Mouse (Mus musculus) stomach, postnatal 0 days (tissue): ENCODE data around the gene Ifi27l2a. TPM values are rescaled to one million over a fixed set of nuclear protein-coding genes. Genes with fewer than 3 reads are reported as not detected.
"Not testable (repeated sequence)": the region's sequence is repeated elsewhere in the genome, so short reads cannot be mapped to it uniquely, and the experiment has no call there.

Experiments
- ATAC-seq: fragments of 200-750 bp; cut with Nextera tagmentation; 2 replicates; pipeline ENCODE4 v1.8.0; 2017; ENCODE audit not compliant: low FRiP score, low TSS enrichment
- DNase-seq: peaks from one replicate; pipeline ENCODE4 v3.0.0-alpha.2; 2016; ENCODE audit warnings: low spot score
- H3K27ac ChIP-seq: fragments of 300-500 bp; sonication (generic); replicated peaks from 2 replicates; pipeline ENCODE4 v1.5.1; 2014; ENCODE audit warnings: mild to moderate bottlenecking, control low read depth
- H3K27me3 ChIP-seq: fragments of 300-500 bp; sonication (generic); 2 replicates; pipeline ENCODE4 v1.6.1; 2014; ENCODE audit warnings: low read length; ENCODE audit not compliant: control insufficient read depth, insufficient read depth
- H3K36me3 ChIP-seq: fragments of 300-500 bp; sonication (generic); 2 replicates; pipeline ENCODE4 v1.6.1; 2014; ENCODE audit warnings: low read length, mixed read lengths; ENCODE audit not compliant: control insufficient read depth, insufficient read depth
- H3K4me1 ChIP-seq: fragments of 300-500 bp; sonication (generic); replicated peaks from 2 replicates; pipeline ENCODE4 v1.6.1; 2014; ENCODE audit warnings: antibody characterized with exemption; ENCODE audit not compliant: control insufficient read depth, insufficient read depth
- H3K4me2 ChIP-seq: fragments of 300-500 bp; sonication (generic); replicated peaks from 2 replicates; pipeline ENCODE4 v1.6.1; 2014; ENCODE audit warnings: low read depth, mild to moderate bottlenecking, control low read depth, moderate library complexity
- H3K4me3 ChIP-seq: fragments of 300-500 bp; sonication (generic); 2 replicates; pipeline ENCODE4 v1.5.1; 2014; ENCODE audit warnings: low read depth, low read length, control low read depth
- H3K9ac ChIP-seq: fragments of 300-500 bp; sonication (generic); 2 replicates; pipeline ENCODE4 v1.6.1; 2014; ENCODE audit warnings: mild to moderate bottlenecking, low read length, control low read depth, mixed read lengths
- H3K9me3 ChIP-seq: fragments of 300-500 bp; sonication (generic); 2 replicates; pipeline ENCODE4 v1.6.1; 2016; ENCODE audit warnings: low read length; ENCODE audit not compliant: control insufficient read depth
- CTCF ChIP-seq: IDR thresholded peaks from 2 replicates; pipeline ENCODE4 v1.5.1; 2016; ENCODE audit warnings: antibody characterized with exemption, low read depth, mild to moderate bottlenecking, moderate library complexity
- EP300 ChIP-seq: optimal IDR thresholded peaks from 2 replicates; pipeline ENCODE3; 2016; ENCODE audit warnings: antibody characterized with exemption
- WGBS: fragments of 180-500 bp; shearing (Covaris S2); extraction: QIAGEN DNeasy Blood & Tissue Kit; methylation state at CpG from one replicate; pipeline ENCODE4 v1.1.7; 2014; 5-methylcytosine and 5-hydroxymethylcytosine counted together
- polyA plus RNA-seq: library from polyadenylated mRNA; unstranded; fragments of >200 nt; fragmentation: Nextera tagmentation; extraction: Ambion mirVana; gene quantifications from 2 replicates; pipeline ENCODE4 v1.2.1, GENCODE M21; 2015

The Ifi27l2a gene
- 85.4 and 110 TPM in 2 replicates for polyA plus RNA-seq

- 40% methylated on average over 3 of the region's 3 CpGs for WGBS
- no peak for DNase-seq
Measured at GRCm38 (mm10) chr12:103443524-103443923, at the start of gene Ifi27l2a. TSS of gene Ifi27l2a (minus strand) at chr12:103443680.

GRCm38 (mm10) chr12:103492767-103493166, 49.3 kb upstream of the Ifi27l2a start:
- Histone ChIP-seq H3K9me3 (no peaks in the 10 kb centered on the region), H3K27ac (no peak overlapping the region), H3K9ac (no peak overlapping the region), H3K4me3 (no peak overlapping the region), H3K27me3 (no peaks in the 10 kb centered on the region), H3K4me1 (no peaks in the 10 kb centered on the region), H3K4me2 (no peak overlapping the region), H3K36me3 (no peaks in the 10 kb centered on the region)
- peak; percentile 49 for ATAC-seq
- 32% methylated on average over 5 of the region's 5 CpGs for WGBS
- peak; percentile 73 for DNase-seq
- TF ChIP-seq CTCF (peak; percentile 99), EP300 (no peak)

More at GRCm38 (mm10) chr12:103443524-103443923, at the start of gene Ifi27l2a:
- peak within 1 kb of the TSS; percentile 23 for H3K4me2 ChIP-seq
- H3K9me3 ChIP-seq: no peaks in the 10 kb centered on the region
- no peaks in the 10 kb centered on the region for H3K36me3 ChIP-seq
- peak within 1 kb of the TSS; percentile 31 for H3K9ac ChIP-seq
- TF ChIP-seq CTCF (no peak), EP300 (no peak)
- no peaks in the 10 kb centered on the region for H3K4me1 ChIP-seq
- peak within 1 kb of the TSS; percentile 17 for H3K4me3 ChIP-seq
- peak; percentile 35; the same call in 1 of the 2 replicates for ATAC-seq
- no peaks in the 10 kb centered on the region for H3K27me3 ChIP-seq
- no peak within 1 kb of the TSS for H3K27ac ChIP-seq

GRCm38 (mm10) chr12:103491091-103491730, 47.7 kb upstream of the Ifi27l2a start:
- Histone ChIP-seq H3K9ac (no peak overlapping the region), H3K27me3 (no peaks in the 10 kb centered on the region), H3K9me3 (no peaks in the 10 kb centered on the region), H3K27ac (no peak overlapping the region), H3K4me2 (no peak overlapping the region), H3K4me3 (no peak overlapping the region), H3K4me1 (no peaks in the 10 kb centered on the region), H3K36me3 (no peaks in the 10 kb centered on the region)
- no peak for ATAC-seq
- DNase-seq: no peak
- 66% methylated on average over 3 of the region's 3 CpGs for WGBS
- TF ChIP-seq CTCF: no peak

- no peaks in the 10 kb centered on the region for H3K9me3 ChIP-seq
- no peaks in the 10 kb centered on the region for H3K36me3 ChIP-seq
- no peaks in the 10 kb centered on the region for H3K27me3 ChIP-seq
- no peak for TF ChIP-seq EP300
- no peak for TF ChIP-seq CTCF
- H3K9ac ChIP-seq: no peak overlapping the region
- WGBS: 67% methylated on average over 2 of the region's 2 CpGs
- H3K4me2 ChIP-seq: no peak overlapping the region
- H3K27ac ChIP-seq: no peak overlapping the region; the same call in 1 of the 2 replicates
- DNase-seq: no peak
- no peaks in the 10 kb centered on the region for H3K4me1 ChIP-seq
- no peak overlapping the region for H3K4me3 ChIP-seq
- ATAC-seq: peak; percentile 57
Measured at GRCm38 (mm10) chr12:103487750-103488149, 44.3 kb upstream of the Ifi27l2a start.

- WGBS: 28% methylated on average over 4 of the region's 4 CpGs
- DNase-seq: peak; percentile 21
Measured at GRCm38 (mm10) chr12:103487276-103487675, 43.8 kb upstream of the Ifi27l2a start.

GRCm38 (mm10) chr12:103486726-103487125, 43.2 kb upstream of the Ifi27l2a start:
- no peaks in the 10 kb centered on the region for H3K27me3 ChIP-seq

More at GRCm38 (mm10) chr12:103487276-103487675, 43.8 kb upstream of the Ifi27l2a start:
- no peak for TF ChIP-seq CTCF
- TF ChIP-seq EP300: no peak
- ATAC-seq: peak; percentile 28; the same call in 1 of the 2 replicates
- Histone ChIP-seq H3K4me1 (no peaks in the 10 kb centered on the region), H3K27ac (no peak overlapping the region; the same call in 1 of the 2 replicates), H3K27me3 (no peaks in the 10 kb centered on the region), H3K36me3 (no peaks in the 10 kb centered on the region), H3K4me2 (no peak overlapping the region), H3K9ac (no peak overlapping the region), H3K9me3 (no peaks in the 10 kb centered on the region), H3K4me3 (no peak overlapping the region)

GRCm38 (mm10) chr12:103484200-103484972, 40.9 kb upstream of the Ifi27l2a start:
- H3K27ac ChIP-seq, ATAC-seq, H3K4me2 ChIP-seq, H3K9me3 ChIP-seq, H3K9ac ChIP-seq, H3K27me3 ChIP-seq, H3K36me3 ChIP-seq, H3K4me3 ChIP-seq, H3K4me1 ChIP-seq: not testable (repeated sequence)
- WGBS: 51% methylated on average over 9 of the region's 9 CpGs
- DNase-seq: peak; percentile 38

More at GRCm38 (mm10) chr12:103486726-103487125, 43.2 kb upstream of the Ifi27l2a start:
- DNase-seq (no peak), ATAC-seq (no peak)
- Histone ChIP-seq H3K4me1 (no peaks in the 10 kb centered on the region), H3K4me3 (no peak overlapping the region), H3K4me2 (no peak overlapping the region), H3K9ac (no peak overlapping the region), H3K27ac (peak overlapping the region; percentile 36; the same call in 1 of the 2 replicates), H3K9me3 (no peaks in the 10 kb centered on the region), H3K36me3 (no peaks in the 10 kb centered on the region)
- WGBS: 86% methylated on average over 1 of the region's 1 CpGs
- TF ChIP-seq CTCF (no peak), EP300 (no peak)
